Mouse (Mus musculus): ENCODE measurements around the gene Fbxo22. TPM values are rescaled to one million over a fixed set of nuclear protein-coding genes. Genes with fewer than 3 reads are reported as not detected.

Fbxo22 gene
- 12.6 and 14.8 TPM in 2 replicates for polyA plus RNA-seq (2012; rRNA removed)

DNA sequence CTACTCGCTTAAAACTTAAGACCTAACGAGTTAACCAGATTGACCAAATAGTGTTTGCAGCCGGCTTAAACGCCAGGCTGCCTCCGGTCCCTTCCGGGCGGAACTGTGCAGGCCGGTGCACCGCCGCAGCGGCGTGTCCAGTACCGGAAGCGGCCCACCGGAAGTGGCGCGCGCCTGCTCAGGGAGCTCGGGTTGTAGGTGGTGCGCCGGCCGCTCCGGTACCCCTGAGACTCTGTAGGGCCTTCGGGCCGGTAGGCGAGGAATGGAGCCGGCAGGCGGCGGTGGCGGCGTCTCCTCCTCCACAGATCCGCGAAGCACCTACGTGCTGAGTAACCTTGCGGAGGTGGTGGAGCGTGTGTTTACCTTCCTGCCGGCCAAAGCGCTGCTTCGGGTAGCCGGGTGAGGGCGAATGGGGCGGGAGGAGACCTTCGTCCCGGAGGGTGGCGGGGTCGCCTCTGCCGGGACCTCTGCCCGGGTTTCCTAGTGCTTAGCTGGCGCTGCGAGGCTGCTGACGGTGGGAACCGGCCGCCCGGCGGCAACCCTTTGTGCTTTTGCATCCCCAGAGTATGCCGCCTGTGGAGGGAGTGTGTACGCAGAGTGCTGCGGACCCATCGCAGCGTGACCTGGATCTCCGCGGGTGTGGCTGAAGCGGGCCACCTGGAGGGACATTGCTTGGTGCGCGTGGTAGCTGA lies at the start of gene Fbxo22:
Fbxo22 (plus strand) TSS at position 136 of the 692 bp plus-strand sequence.

Other genes starting within 250 kb of the Fbxo22 start
- gene Chrna5, start 228.0 kb upstream of the Fbxo22 start, polyA plus RNA-seq (2012; rRNA removed) = not detected in 2 replicates
- 0.07 TPM in 1 of 2 replicates, not detected in the other for gene Chrna3, start 182.4 kb upstream of the Fbxo22 start, polyA plus RNA-seq (2012; rRNA removed)
- 0.09 and 0.10 TPM in 2 replicates for gene Chrnb4, start 160.1 kb upstream of the Fbxo22 start, polyA plus RNA-seq (2012; rRNA removed)
- 16.4 and 18.9 TPM in 2 replicates for gene Ube2q2, start 60.1 kb upstream of the Fbxo22 start, polyA plus RNA-seq (2012; rRNA removed)
- gene Nrg4, start 117.9 kb downstream of the Fbxo22 start, polyA plus RNA-seq (2012; rRNA removed) = 3.5 and 4.5 TPM in 2 replicates
- 6.9 and 9.2 TPM in 2 replicates for gene Tmem266, start 118.0 kb downstream of the Fbxo22 start, polyA plus RNA-seq (2012; rRNA removed)